Mouse (Mus musculus): ENCODE measurements around the gene 4930544G11Rik.
A peak's percentile ranks its signal among the peaks of the same experiment; 100 is the strongest.

4930544G11Rik gene

GRCm38 (mm10) chr6:65952309-65952708, at the start of gene 4930544G11Rik:
4930544G11Rik (plus strand) TSS chr6:65952609.
- DNase-seq (ENCODE audit: low spot score), result no peak

- no peak for DNase-seq (ENCODE audit: low spot score)
Observed at GRCm38 (mm10) chr6:65906657-65907182, 45.7 kb upstream of the 4930544G11Rik start.

- DNase-seq (ENCODE audit: low spot score), result no peak
Observed at GRCm38 (mm10) chr6:65915421-65915820, 37.0 kb upstream of the 4930544G11Rik start.

GRCm38 (mm10) chr6:65921703-65922102, 30.7 kb upstream of the 4930544G11Rik start:
- no peak for DNase-seq (ENCODE audit: low spot score)

- peak; percentile 21 for DNase-seq (ENCODE audit: low spot score)
Observed at GRCm38 (mm10) chr6:65923501-65924084, 28.8 kb upstream of the 4930544G11Rik start.

DNA sequence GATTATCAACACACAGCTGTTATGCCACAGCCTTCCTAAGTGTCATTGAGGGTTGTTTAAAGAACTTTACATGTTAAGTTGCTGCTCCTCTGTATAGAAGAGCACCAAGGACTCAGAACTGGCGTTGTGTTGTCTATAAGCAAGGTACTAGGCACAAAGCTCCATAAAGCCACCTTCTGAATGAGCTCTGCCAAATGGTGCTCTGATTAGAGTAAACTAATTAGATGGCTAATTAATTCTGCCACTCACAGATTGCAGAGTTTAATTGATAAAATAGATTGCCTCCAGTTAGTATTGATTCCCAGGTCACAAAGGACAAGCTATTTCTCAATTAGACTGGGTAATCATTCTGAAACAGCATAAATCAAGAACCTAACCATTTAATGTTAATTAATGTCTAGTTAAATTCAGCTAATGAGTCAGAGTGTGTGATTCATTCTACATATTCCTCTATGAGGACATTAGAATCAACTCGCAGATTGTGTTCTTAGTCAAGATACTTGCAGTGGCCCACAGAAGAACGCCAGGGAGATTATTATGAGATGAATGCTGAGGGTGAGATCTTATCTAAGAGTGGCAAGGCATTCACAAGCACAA, 26.6 kb upstream of the 4930544G11Rik start:
- no peak for DNase-seq (ENCODE audit: low spot score)

DNA sequence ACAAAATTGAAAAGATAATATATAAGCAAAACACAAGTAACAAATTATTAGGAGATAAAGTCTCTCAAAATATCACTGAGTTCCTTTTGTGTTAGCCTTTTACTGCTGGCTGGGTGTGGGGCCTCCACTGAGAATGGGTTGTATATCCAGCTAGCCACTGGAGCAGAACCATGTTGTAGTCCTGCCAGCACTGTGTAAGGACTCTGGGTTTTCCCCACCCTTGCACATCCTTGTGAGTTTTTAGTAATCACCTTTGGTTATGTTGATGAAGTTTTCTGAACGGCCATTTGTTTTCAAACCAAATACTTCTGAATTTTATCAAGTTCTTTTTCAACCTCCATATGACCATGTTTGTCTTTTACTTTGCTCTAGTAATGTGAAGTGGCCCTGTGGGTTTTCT, 21.9 kb upstream of the 4930544G11Rik start:
- no peak for DNase-seq (ENCODE audit: low spot score)

GRCm38 (mm10) chr6:65932776-65933175, 19.6 kb upstream of the 4930544G11Rik start:
- no peak for DNase-seq (ENCODE audit: low spot score)

GRCm38 (mm10) chr6:65933177-65933576, 19.2 kb upstream of the 4930544G11Rik start:
- peak; percentile 7 for DNase-seq (ENCODE audit: low spot score)

DNA sequence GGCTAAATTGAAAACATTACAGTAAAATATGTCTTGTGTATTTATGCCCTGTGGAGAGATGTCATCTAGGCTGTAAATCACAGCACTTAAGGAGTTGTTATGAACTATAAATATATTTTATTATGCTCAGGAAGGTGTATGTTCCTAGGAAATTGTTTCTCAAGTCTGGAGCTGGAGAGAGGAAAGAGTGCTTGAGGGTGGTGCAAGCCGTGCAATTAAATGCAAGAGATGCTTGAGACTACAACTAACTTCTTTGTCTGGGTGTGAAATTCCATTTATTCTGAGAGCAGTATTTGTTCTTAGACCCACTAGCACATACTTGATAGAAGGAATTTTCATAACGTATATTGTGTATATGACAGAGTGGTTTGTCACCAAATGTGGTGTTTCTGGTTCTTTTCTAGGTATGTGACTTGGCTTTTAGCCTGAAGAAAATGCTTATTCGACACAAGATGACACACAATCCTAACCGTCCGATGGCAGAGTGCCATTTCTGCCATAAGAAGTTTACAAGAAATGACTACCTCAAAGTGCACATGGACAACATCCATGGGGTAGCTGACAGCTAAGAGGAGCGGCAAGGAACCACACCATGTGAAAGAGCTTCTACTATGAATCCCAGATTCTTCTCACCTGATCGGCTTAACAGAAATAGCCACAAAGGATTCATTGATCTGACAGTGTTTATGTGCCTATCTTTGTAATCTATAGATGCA, 16.7 kb upstream of the 4930544G11Rik start:
- DNase-seq (ENCODE audit: low spot score), result no peak

DNA sequence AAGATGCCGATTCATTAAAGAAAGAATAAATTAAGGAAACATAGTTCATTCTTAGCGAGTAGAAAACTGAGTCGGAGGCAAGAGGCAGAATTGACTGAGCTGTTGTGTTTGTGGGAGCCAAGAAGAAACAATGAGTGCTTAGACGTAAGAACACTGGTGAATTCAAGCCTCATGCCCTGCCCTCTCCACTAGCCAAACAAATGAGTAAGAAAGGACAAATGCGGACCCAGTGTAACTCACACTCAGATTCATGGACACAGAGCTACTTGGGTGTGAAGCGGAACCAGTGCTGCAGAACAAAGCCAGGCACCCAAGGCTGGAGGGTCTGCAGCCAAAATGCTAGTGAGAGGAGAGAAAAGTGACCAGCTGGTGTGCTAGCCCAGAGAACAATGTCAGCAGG, 1.9 kb upstream of the 4930544G11Rik start:
- no peak for DNase-seq (ENCODE audit: low spot score)

DNA sequence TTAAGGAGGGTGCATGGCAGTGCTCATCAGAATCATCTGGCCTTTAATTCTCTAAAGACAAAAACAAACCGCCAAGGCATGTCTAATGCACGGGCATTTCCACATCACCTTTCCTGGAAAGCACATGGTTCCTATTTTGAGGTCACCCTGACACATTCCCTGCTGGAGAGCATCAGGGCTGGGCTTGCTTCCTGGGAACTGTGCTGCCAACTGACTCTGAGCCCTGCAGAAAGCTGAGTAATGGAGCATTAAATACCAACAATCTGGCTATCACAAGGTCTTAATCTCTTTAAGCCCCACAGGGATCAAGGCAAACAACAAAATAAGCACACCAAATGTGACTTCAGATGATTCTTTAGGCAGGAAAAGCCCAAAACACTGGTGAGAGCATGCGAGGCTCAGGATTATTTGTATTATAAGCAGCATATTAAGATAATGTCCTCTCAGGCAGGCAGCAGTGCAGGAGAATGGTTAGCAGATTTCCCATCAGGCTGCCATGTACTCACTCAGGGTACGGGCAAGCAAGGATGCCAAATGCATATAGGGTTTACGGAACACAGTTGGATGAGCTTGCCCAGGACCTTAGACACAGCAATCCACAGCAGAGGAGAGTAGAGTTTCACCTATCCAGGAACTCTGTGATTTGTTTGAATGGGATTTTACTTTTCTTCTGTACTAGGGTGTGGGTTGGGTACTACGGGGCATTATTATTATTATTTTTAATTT, 17.1 kb downstream of the 4930544G11Rik start:
- DNase-seq (ENCODE audit: low spot score), result peak; percentile 42

- DNase-seq (ENCODE audit: low spot score), result no peak
Observed at GRCm38 (mm10) chr6:65970410-65970809, 18.0 kb downstream of the 4930544G11Rik start.

DNA sequence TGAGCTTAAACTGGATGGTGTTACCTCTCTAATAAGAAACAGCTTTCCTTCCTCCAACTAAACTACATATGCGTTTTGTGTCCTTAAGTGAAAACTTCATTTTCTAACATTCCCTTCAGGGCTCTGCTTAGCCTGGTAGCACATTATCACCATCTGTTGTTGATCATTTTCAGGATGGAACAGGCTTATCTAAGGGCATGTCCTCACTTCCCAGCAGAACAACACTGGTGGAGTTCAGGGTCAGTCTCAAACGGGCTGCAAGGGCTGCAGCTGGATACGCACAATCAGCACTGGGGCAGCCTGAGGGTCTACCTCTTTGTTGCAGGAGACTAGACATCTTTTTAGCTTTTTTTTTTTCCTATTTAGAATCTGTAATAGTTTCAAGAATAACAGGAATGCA, 39.7 kb downstream of the 4930544G11Rik start:
- peak; percentile 66 for DNase-seq (ENCODE audit: low spot score)

DNA sequence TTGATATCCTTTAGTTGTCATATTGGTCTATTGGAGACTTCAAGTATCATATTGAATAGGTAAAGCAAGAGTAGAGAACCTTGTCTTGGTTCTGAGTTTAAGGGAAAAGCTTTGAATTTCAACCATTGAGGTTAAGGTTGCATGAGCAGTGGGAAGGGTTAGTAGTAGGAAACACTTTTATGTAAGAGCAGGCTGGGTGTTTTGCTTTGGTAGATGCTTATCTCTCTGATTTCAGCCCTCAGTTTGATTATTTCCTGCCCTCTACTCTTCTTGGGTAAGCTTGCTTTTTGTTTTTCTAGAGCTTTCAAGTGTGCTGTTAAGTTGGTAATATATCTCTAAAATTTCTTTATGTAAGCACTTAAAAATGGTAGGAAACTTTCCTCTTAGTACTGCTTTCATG, 45.9 kb downstream of the 4930544G11Rik start:
- no peak for DNase-seq (ENCODE audit: low spot score)
